Mouse (Mus musculus) heart, postnatal 14 days (tissue): ENCODE measurements around the gene Pde4a. TPM values are rescaled to one million over a fixed set of nuclear protein-coding genes. Genes with fewer than 3 reads are reported as not detected.

ENCODE experiments used
- DNase-seq, 2 experiments: peaks; one replicate each; pipeline ENCODE4 v3.0.0; 2021 to 2022
- intact Hi-C: fragments of 180-260 bp; cut with DNase I; formaldehyde crosslinking; loops from one replicate; pipeline ENCODE4 v1.15.1; 2025
- total RNA-seq, 2 experiments: library from RNA; stranded (reverse); gene quantifications; 2 replicates each; pipeline ENCODE4 v1.2.3; 2021

Gene Pde4a
- total RNA-seq, 2 experiments from 2014 or later, result 36.7 to 37.5 TPM

- DNase-seq, result peak; percentile 39 to 50
- intact Hi-C loops, result no loop called here
Measured at GRCm38 (mm10) chr9:21145431-21145830, 20.1 kb upstream of the Pde4a start.

- DNase-seq, result peak; percentile 34 to 56
- intact Hi-C loops, result no loop called here
Measured at GRCm38 (mm10) chr9:21146722-21147121, 18.8 kb upstream of the Pde4a start.

GRCm38 (mm10) chr9:21148427-21148826 lies 17.1 kb upstream of the Pde4a start:
- intact Hi-C loops, result no loop called here
- DNase-seq, result no peak

GRCm38 (mm10) chr9:21149077-21149653 lies 16.3 kb upstream of the Pde4a start:
- intact Hi-C loops, result no loop called here
- no peak for DNase-seq

- DNase-seq, result peak; percentile 95 to 96
- intact Hi-C loops, result loop anchor here (5.0 kb wide), 1 partner anchor 62 kb away; no protein-coding TSS in a partner anchor
Measured at GRCm38 (mm10) chr9:21149654-21150419, 15.7 kb upstream of the Pde4a start, which contains the start of gene Cdc37. Gene Cdc37 (minus strand): TSS chr9:21149982.

GRCm38 (mm10) chr9:21152715-21153114 lies 12.8 kb upstream of the Pde4a start:
- intact Hi-C loops, result loop anchor here (5.0 kb wide), 1 partner anchor 60 kb away; no protein-coding TSS in a partner anchor
- peak; percentile 53 to 62 for DNase-seq

- intact Hi-C loops, result loop anchor here (5.0 kb wide), 1 partner anchor 59 kb away; no protein-coding TSS in a partner anchor
- no peak for DNase-seq
Measured at GRCm38 (mm10) chr9:21153331-21153730, 12.2 kb upstream of the Pde4a start.

GRCm38 (mm10) chr9:21153833-21154232 lies 11.7 kb upstream of the Pde4a start:
- intact Hi-C loops, result loop anchor here (5.0 kb wide), 1 partner anchor 58 kb away; no protein-coding TSS in a partner anchor
- DNase-seq, result peak in 1 of 2 experiments; percentile 31

- DNase-seq, result no peak
- intact Hi-C loops, result loop anchor here (5.0 kb wide), 1 partner anchor 58 kb away; no protein-coding TSS in a partner anchor
Measured at GRCm38 (mm10) chr9:21154787-21155186, 10.7 kb upstream of the Pde4a start.

- peak; percentile 82 to 91 for DNase-seq
- intact Hi-C loops, result no loop called here
Measured at GRCm38 (mm10) chr9:21161209-21161909, 4.2 kb upstream of the Pde4a start.

- intact Hi-C loops, result no loop called here
Measured at GRCm38 (mm10) chr9:21163086-21164050, 2.1 kb upstream of the Pde4a start.

GRCm38 (mm10) chr9:21164072-21164471 lies 1.4 kb upstream of the Pde4a start:
- peak in 1 of 2 experiments; percentile 44 for DNase-seq
- intact Hi-C loops, result no loop called here

More at GRCm38 (mm10) chr9:21163086-21164050, 2.1 kb upstream of the Pde4a start:
- DNase-seq, result no peak

GRCm38 (mm10) chr9:21165952-21166451 lies 488 bp downstream of the Pde4a start:
- DNase-seq, result peak; percentile 68 to 81
- intact Hi-C loops, result no loop called here

GRCm38 (mm10) chr9:21166516-21166915 lies 1.0 kb downstream of the Pde4a start:
- no peak for DNase-seq
- intact Hi-C loops, result no loop called here

GRCm38 (mm10) chr9:21167140-21168097 lies 1.9 kb downstream of the Pde4a start:
- intact Hi-C loops, result no loop called here
- DNase-seq, result peak in 1 of 2 experiments; percentile 46

- DNase-seq, result peak; percentile 82 to 87
- intact Hi-C loops, result no loop called here
Measured at GRCm38 (mm10) chr9:21168161-21169123, 2.9 kb downstream of the Pde4a start.

- intact Hi-C loops, result no loop called here
- DNase-seq, result no peak
Measured at GRCm38 (mm10) chr9:21169157-21169556, 3.6 kb downstream of the Pde4a start.
